Mouse (Mus musculus) heart, adult 2 months (tissue): ENCODE data around the gene Wrap53.
"Not testable (repeated sequence)": the region's sequence is repeated elsewhere in the genome, so short reads cannot be mapped to it uniquely, and the experiment has no call there.

Experiments
- CTCF ChIP-seq: fragments of 200-600 bp; IDR thresholded peaks from 2 replicates; pipeline ENCODE4 v1.8.1; 2022; ENCODE audit warnings: antibody characterized with exemption, mild to moderate bottlenecking, moderate library complexity
- POLR2A ChIP-seq: fragments of 200-500 bp; IDR thresholded peaks from 2 replicates; pipeline ENCODE4 v1.6.1; 2011; ENCODE audit warnings: mild to moderate bottlenecking, low read depth, low read length, control low read depth; ENCODE audit not compliant: insufficient read depth

- not testable (repeated sequence) for TF ChIP-seq CTCF, POLR2A
These were observed 44.3 kb upstream of the Wrap53 start for GRCm38 (mm10) chr11:69624339-69624738.
